Mouse (Mus musculus) spleen, adult 18-20 months (tissue): ENCODE measurements at regions not wholly inside any gene's neighbourhood (a gene's known extent, or its start where the extent isn't known, plus 50 kb on each side); places are given as distances from the start of the nearest gene placed in this dataset.
"Not testable (repeated sequence)": the region's sequence is repeated elsewhere in the genome, so short reads cannot be mapped to it uniquely, and the experiment has no call there.

Experiments used
- DNase-seq, 2 experiments: peaks; one replicate each; pipeline ENCODE4 v3.0.0; 2022; ENCODE audit warnings: mixed read lengths in 2 of 2

DNA sequence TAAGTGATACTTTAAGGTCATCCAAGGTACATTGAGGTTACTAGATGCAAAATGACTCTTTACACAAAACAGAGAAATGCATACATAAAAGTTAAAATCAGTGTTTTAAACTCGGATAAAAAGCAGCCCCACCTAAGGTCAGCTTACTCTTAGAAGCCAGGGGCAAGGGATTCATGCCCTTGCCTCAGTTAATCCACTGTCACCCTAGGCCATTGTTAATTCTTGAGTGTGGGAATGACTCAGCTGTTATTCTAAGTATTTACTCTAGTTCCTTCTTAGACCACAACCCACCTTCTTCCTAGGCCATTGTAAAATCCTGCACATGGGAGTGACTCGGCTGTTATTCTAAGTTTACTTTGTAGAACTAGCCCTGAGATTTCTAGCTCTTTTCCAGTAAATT, 64.1 kb upstream of the Ces1h start:
- not testable (repeated sequence) for DNase-seq

DNA sequence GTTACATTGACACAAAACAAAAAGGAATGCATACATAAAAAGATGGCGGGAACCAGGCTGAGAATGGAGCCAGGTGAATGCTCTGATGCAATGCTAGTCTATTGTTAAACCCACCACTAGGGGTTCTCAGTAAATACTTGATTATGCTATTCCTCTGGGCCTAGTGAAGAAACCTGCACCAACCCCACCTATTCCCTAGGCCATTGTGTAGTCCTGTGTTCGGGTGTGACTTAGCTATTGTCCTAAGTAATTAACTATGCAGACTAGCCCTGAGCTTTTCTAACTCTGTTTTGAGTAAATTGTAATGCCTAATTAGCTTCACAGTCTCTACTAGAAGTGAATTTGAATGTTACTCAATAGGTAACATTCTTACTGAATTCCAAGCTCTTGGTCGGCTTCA, 62.4 kb upstream of the Ces1h start:
- DNase-seq, result no peak

DNA sequence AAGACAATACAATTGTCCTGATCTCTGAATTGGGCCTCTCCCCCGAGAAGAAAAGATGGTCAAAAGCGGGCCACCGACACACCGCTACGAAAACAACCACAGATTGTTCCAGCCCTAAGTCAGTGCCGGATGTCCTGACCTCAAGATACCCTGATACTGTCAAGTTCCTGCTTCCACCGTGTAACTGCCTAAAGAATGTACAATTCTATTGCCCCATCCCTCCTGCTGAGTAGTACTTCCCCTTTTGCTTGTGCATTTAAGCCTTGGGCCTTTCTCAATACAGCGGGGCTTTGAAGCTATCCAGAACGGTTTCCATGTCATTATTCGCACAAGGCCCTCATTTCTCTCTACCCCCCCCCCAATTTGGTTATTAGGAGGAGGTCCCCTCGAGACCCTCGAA, 57.1 kb upstream of the Ces1h start:
- DNase-seq, result not testable (repeated sequence)

DNA sequence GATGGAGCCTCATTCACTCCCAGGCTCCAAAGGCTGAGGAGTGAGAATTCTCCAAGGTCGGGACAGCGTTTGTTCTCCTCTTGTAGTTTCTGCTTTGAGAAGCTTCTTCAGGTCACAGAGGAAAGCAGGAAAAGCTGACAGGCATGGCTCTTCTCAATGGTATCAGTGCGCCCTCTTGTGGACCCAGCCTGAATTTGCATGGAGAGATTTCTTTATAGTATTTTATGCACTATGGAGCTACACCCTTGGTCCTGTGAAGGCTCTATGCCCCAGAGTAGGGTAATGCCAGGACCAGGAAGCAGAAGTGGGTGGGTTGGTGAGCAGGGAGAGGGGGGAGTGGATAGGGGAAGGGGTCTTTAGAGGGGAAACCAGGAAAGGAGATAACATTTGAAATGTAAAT, 51.1 kb upstream of the Ces1h start:
- DNase-seq, result peak in 1 of 2 experiments; percentile 3
